Mouse (Mus musculus) kidney, embryonic 15.5 days (tissue): Measurements from ENCODE around the gene Myo1a. TPM values are rescaled to one million over a fixed set of nuclear protein-coding genes. Genes with fewer than 3 reads are reported as not detected.

Experiments
- ATAC-seq: fragments of 200-750 bp; cut with Nextera tagmentation; replicated peaks from 2 replicates; pipeline ENCODE4 v1.8.0; 2017; ENCODE audit warnings: moderate TSS enrichment; ENCODE audit not compliant: low FRiP score
- H3K27ac ChIP-seq: fragments of 300-500 bp; sonication (generic); 2 replicates; pipeline ENCODE4 v1.5.1; 2015; ENCODE audit warnings: mild to moderate bottlenecking, inconsistent platforms
- H3K27me3 ChIP-seq: fragments of 300-500 bp; sonication (generic); 2 replicates; pipeline ENCODE4 v1.6.1; 2015; ENCODE audit warnings: inconsistent platforms
- H3K36me3 ChIP-seq: fragments of 300-500 bp; sonication (generic); 2 replicates; pipeline ENCODE4 v1.6.1; 2015; ENCODE audit warnings: inconsistent platforms
- H3K4me1 ChIP-seq: fragments of 300-500 bp; sonication (generic); 2 replicates; pipeline ENCODE4 v1.6.1; 2015; ENCODE audit warnings: inconsistent platforms
- H3K4me2 ChIP-seq: fragments of 300-500 bp; sonication (generic); 2 replicates; pipeline ENCODE4 v1.6.1; 2015; ENCODE audit warnings: moderate library complexity, mild to moderate bottlenecking, inconsistent platforms
- H3K4me3 ChIP-seq: fragments of 300-500 bp; sonication (generic); replicated peaks from 2 replicates; pipeline ENCODE4 v1.5.1; 2015; ENCODE audit warnings: mild to moderate bottlenecking, inconsistent platforms
- H3K9ac ChIP-seq: fragments of 300-500 bp; sonication (generic); 2 replicates; pipeline ENCODE4 v1.6.1; 2015; ENCODE audit warnings: mild to moderate bottlenecking, inconsistent platforms
- H3K9me3 ChIP-seq: fragments of 300-500 bp; sonication (generic); replicated peaks from 2 replicates; pipeline ENCODE4 v1.6.1; 2016; ENCODE audit warnings: inconsistent platforms
- WGBS: fragments of 180-500 bp; shearing (Covaris S2); methylation state at CpG from one replicate; pipeline ENCODE4 v1.1.7; 2015; ENCODE audit warnings: mixed read lengths; 5-methylcytosine and 5-hydroxymethylcytosine counted together
- polyA plus RNA-seq: library from polyadenylated mRNA; unstranded; fragments of >200 nt; fragmentation: Nextera tagmentation; extraction: Ambion mirVana; gene quantifications from 2 replicates; pipeline ENCODE4 v1.2.1, GENCODE M21; 2015

Myo1a gene
- polyA plus RNA-seq, 1 experiment from 2014 or later = 0.65 TPM

GRCm38 (mm10) chr10:127677591-127678336 lies 27.2 kb upstream of the Myo1a start:
- peak overlapping the region; percentile 77 for H3K27ac ChIP-seq
- ATAC-seq = 0 out of 2 replicates have a peak, but pooled peaks have one; percentile 15
- H3K4me2 ChIP-seq = peak overlapping the region; percentile 93
- peak overlapping the region; percentile 73 for H3K9ac ChIP-seq
- H3K4me1 ChIP-seq = peaks cover 23% of the 10 kb centered on the region
- peak overlapping the region; percentile 87 for H3K4me3 ChIP-seq
- H3K36me3 ChIP-seq = no peaks in the 10 kb centered on the region
- 10% methylated on average over 14 of the region's 14 CpGs for WGBS
- H3K27me3 ChIP-seq = no peaks in the 10 kb centered on the region
- H3K9me3 ChIP-seq = no peaks in the 10 kb centered on the region

DNA sequence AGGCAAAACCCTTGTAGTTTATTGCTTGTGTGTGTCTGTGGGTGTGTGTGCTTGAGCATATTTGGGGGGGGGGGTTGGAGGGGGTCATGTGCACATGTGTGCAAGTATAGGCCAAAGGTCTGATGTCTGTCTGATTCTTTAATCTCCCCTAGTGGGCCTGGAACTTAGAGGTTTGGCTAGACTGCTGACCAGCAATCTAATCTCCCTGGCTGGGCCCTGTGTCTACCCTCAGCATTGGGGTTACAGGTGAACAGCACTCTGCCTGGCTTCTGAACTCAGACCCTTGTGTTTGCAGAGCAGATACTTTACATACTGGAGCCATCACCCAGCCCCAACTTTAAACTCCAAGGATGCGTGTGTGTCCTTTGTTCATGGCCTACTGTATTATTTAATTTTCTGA lies 25.8 kb upstream of the Myo1a start:
- no peak for ATAC-seq
- no peak overlapping the region for H3K4me3 ChIP-seq
- H3K4me2 ChIP-seq = no peak overlapping the region
- no peaks in the 10 kb centered on the region for H3K27me3 ChIP-seq
- no peaks in the 10 kb centered on the region for H3K9me3 ChIP-seq
- H3K9ac ChIP-seq = no peak overlapping the region
- no peak overlapping the region for H3K27ac ChIP-seq
- H3K36me3 ChIP-seq = no peaks in the 10 kb centered on the region
- 97% methylated on average over 1 of the region's 1 CpGs for WGBS
- H3K4me1 ChIP-seq = peaks cover 23% of the 10 kb centered on the region

GRCm38 (mm10) chr10:127679881-127680280 lies 25.1 kb upstream of the Myo1a start:
- ATAC-seq = no peak
- WGBS = 89% methylated on average over 3 of the region's 3 CpGs

GRCm38 (mm10) chr10:127682886-127683285 lies 22.1 kb upstream of the Myo1a start:
- WGBS = 88% methylated on average over 6 of the region's 6 CpGs
- Histone ChIP-seq H3K4me1 (peaks cover 10% of the 10 kb centered on the region), H3K4me2 (no peak overlapping the region), H3K4me3 (no peak overlapping the region), H3K9me3 (no peaks in the 10 kb centered on the region), H3K36me3 (no peaks in the 10 kb centered on the region), H3K27me3 (no peaks in the 10 kb centered on the region), H3K27ac (no peak overlapping the region), H3K9ac (no peak overlapping the region)
- ATAC-seq = no peak

More at GRCm38 (mm10) chr10:127679881-127680280, 25.1 kb upstream of the Myo1a start:
- Histone ChIP-seq H3K9me3 (no peaks in the 10 kb centered on the region), H3K36me3 (no peaks in the 10 kb centered on the region), H3K9ac (no peak overlapping the region), H3K27me3 (no peaks in the 10 kb centered on the region), H3K4me1 (peaks cover 22% of the 10 kb centered on the region), H3K4me2 (no peak overlapping the region), H3K27ac (no peak overlapping the region), H3K4me3 (no peak overlapping the region)

GRCm38 (mm10) chr10:127691053-127691452 lies 13.9 kb upstream of the Myo1a start:
- 30% methylated on average over 1 of the region's 1 CpGs for WGBS
- Histone ChIP-seq H3K27ac (no peak overlapping the region), H3K4me1 (no peaks in the 10 kb centered on the region)

GRCm38 (mm10) chr10:127694636-127695035 lies 10.3 kb upstream of the Myo1a start:
- no peak overlapping the region for H3K4me3 ChIP-seq
- no peak overlapping the region for H3K4me2 ChIP-seq
- no peak overlapping the region for H3K9ac ChIP-seq
- 51% methylated on average over 2 of the region's 2 CpGs for WGBS
- H3K27me3 ChIP-seq = no peaks in the 10 kb centered on the region
- no peaks in the 10 kb centered on the region for H3K4me1 ChIP-seq
- no peak; the same call in 1 of the 2 replicates for ATAC-seq
- H3K27ac ChIP-seq = no peak overlapping the region
- peaks cover 87% of the 10 kb centered on the region for H3K36me3 ChIP-seq
- no peaks in the 10 kb centered on the region for H3K9me3 ChIP-seq

More at GRCm38 (mm10) chr10:127691053-127691452, 13.9 kb upstream of the Myo1a start:
- Histone ChIP-seq H3K27me3 (no peaks in the 10 kb centered on the region), H3K36me3 (peaks cover 63% of the 10 kb centered on the region), H3K4me2 (no peak overlapping the region), H3K4me3 (no peak overlapping the region), H3K9me3 (no peaks in the 10 kb centered on the region), H3K9ac (no peak overlapping the region)
- ATAC-seq = no peak

- no peak overlapping the region for H3K4me3 ChIP-seq
- H3K4me1 ChIP-seq = no peaks in the 10 kb centered on the region
- no peak overlapping the region for H3K27ac ChIP-seq
- whole genome bisulfite sequencing = 94% methylated on average over 7 of the region's 7 CpGs
- H3K9ac ChIP-seq = no peak overlapping the region
- H3K36me3 ChIP-seq = peaks cover 79% of the 10 kb centered on the region
- H3K9me3 ChIP-seq = no peaks in the 10 kb centered on the region
- no peak overlapping the region for H3K4me2 ChIP-seq
- H3K27me3 ChIP-seq = no peaks in the 10 kb centered on the region
- ATAC-seq = no peak
These were observed 9.2 kb upstream of the Myo1a start for GRCm38 (mm10) chr10:127695775-127696174.

GRCm38 (mm10) chr10:127698966-127699365 lies 6.0 kb upstream of the Myo1a start:
- Histone ChIP-seq H3K27ac (no peak overlapping the region), H3K9me3 (no peaks in the 10 kb centered on the region), H3K9ac (no peak overlapping the region), H3K4me2 (no peak overlapping the region), H3K36me3 (peaks cover 54% of the 10 kb centered on the region), H3K27me3 (no peaks in the 10 kb centered on the region), H3K4me3 (no peak overlapping the region), H3K4me1 (no peaks in the 10 kb centered on the region)
- WGBS = 88% methylated on average over 7 of the region's 7 CpGs
- no peak for ATAC-seq

- no peak overlapping the region for H3K27ac ChIP-seq
- H3K4me2 ChIP-seq = no peak overlapping the region
- no peaks in the 10 kb centered on the region for H3K9me3 ChIP-seq
- 39% methylated on average over 4 of the region's 4 CpGs for WGBS
- ATAC-seq = no peak
- H3K4me3 ChIP-seq = no peak overlapping the region
- peaks cover 15% of the 10 kb centered on the region for H3K36me3 ChIP-seq
- no peaks in the 10 kb centered on the region for H3K27me3 ChIP-seq
- H3K9ac ChIP-seq = no peak overlapping the region
- peaks cover 4% of the 10 kb centered on the region; the same call in 1 of the 2 replicates for H3K4me1 ChIP-seq
These were observed 1.7 kb upstream of the Myo1a start for GRCm38 (mm10) chr10:127703299-127703698.

DNA sequence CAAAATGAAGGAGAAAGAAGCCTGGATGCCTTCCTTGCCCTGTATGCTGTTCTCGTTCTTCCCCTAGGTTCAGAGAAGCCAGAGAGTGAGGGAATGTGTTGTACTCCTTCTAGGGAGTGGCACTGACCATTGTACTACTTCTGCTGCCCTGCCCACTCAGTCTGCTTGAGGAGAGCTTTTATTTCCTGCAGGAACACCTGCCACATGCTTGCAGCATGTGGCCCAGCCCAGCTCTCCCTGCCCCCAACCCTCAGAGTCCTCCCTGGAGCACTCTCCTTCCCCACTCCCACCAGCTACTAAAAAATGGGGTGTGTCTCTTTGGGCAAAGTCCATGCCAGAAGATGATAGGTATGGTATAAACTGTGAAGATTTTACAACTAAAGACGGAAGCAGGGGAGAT lies 677 bp upstream of the Myo1a start:
- Histone ChIP-seq H3K9me3 (no peaks in the 10 kb centered on the region), H3K36me3 (peaks cover 5% of the 10 kb centered on the region), H3K27me3 (no peaks in the 10 kb centered on the region), H3K4me3 (no peak overlapping the region), H3K27ac (no peak overlapping the region), H3K9ac (no peak overlapping the region), H3K4me1 (peaks cover 4% of the 10 kb centered on the region; the same call in 1 of the 2 replicates), H3K4me2 (no peak overlapping the region)
- WGBS = 62% methylated on average over 2 of the region's 2 CpGs
- ATAC-seq = no peak

DNA sequence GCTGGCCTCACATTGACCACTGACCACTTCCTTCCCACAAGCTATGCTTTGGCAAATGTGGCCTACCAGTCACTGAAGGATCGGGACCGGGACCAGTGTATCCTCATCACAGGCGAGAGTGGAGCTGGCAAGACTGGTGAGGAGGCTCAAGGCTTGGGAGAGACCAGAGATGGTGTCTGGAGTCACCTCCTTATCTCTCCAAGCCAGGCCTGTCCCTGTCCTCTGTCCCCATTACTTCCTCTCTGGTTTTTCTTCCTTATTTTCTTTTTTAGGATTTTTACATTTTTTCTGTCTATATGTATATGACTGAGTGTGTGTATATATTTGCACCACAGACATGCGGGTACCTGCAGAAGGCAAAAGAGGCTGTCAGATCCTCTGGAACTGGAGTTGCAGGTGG lies 813 bp downstream of the Myo1a start:
- no peaks in the 10 kb centered on the region for H3K36me3 ChIP-seq
- H3K4me2 ChIP-seq = no peak overlapping the region
- H3K27ac ChIP-seq = no peak overlapping the region
- H3K4me3 ChIP-seq = no peak overlapping the region
- no peaks in the 10 kb centered on the region for H3K27me3 ChIP-seq
- no peak for ATAC-seq
- H3K9me3 ChIP-seq = no peaks in the 10 kb centered on the region
- peaks cover 14% of the 10 kb centered on the region for H3K4me1 ChIP-seq
- 90% methylated on average over 4 of the region's 4 CpGs for WGBS
- no peak overlapping the region for H3K9ac ChIP-seq

- H3K36me3 ChIP-seq = no peaks in the 10 kb centered on the region
- H3K27ac ChIP-seq = no peak overlapping the region
- WGBS = 75% methylated on average over 7 of the region's 7 CpGs
- H3K4me1 ChIP-seq = peaks cover 19% of the 10 kb centered on the region
- no peak overlapping the region for H3K9ac ChIP-seq
- no peaks in the 10 kb centered on the region for H3K9me3 ChIP-seq
- H3K4me2 ChIP-seq = no peak overlapping the region
- H3K4me3 ChIP-seq = no peak overlapping the region
- no peaks in the 10 kb centered on the region for H3K27me3 ChIP-seq
- no peak for ATAC-seq
These were observed 2.8 kb downstream of the Myo1a start for GRCm38 (mm10) chr10:127707721-127708120.
